Mouse (Mus musculus) megakaryocyte, embryonic 14.5 days (primary cell): ENCODE data around the gene Shoc2.

Experiments
- FLI1 ChIP-seq: IDR thresholded peaks from 2 replicates; pipeline ENCODE4 v1.6.1; 2012; ENCODE audit warnings: low read length, inconsistent platforms, mixed read lengths
- GATA1 ChIP-seq: IDR thresholded peaks from 3 replicates; pipeline ENCODE4 v1.6.1; 2012; ENCODE audit warnings: mixed read lengths, low read length, inconsistent platforms, borderline replicate concordance

GRCm38 (mm10) chr19:53899941-53900610 lies 44.0 kb upstream of the Shoc2 start:
- TF ChIP-seq FLI1 (no peak), GATA1 (no peak)
